In the genomic region with DNA sequence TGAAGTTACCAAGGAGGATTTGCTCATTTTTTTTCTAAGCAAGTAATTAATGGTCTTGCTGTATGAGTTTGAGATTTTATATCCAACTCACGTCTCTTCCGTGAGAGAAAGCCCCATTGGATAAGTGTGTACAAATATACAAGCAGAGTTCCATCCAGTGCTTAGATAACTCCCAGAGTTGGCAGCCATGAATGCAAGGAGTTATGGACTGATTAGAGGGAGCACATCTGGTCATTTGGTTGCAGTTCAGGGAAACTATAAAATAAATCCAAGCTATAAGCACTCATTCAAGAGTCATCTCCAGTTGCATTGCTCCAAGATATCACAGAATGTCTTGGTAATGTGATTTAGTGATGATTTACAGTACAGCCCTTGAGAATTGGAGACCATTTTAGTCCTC, we compare ENCODE assay signal across 25 mouse cellular contexts. TPM values are rescaled to one million over a fixed set of nuclear protein-coding genes. Genes with fewer than 3 reads are reported as not detected.
DNase-seq lines count a peak whose midpoint lies in the region; ATAC-seq and TF ChIP-seq lines count a peak whose summit lies in the region.
"Had no signal": no experiment of that assay in that cellular context is flagged by ENCODE, and none has a peak within 500 bp of the region (broad histone marks: within the 10 kb centered on the region; RNA-seq: fewer than 3 reads in every experiment).

No protein-coding gene starts in this region.

- no peaks in the 10 kb centered on the region for H3K9me3 ChIP-seq in limb, embryonic 14.5 days (ENCODE audit: control insufficient read depth, low read length)
- no peaks in the 10 kb centered on the region for H3K9me3 ChIP-seq in limb, embryonic 10.5 days (replicated peaks)
- no peaks in the 10 kb centered on the region for H3K9me3 ChIP-seq in lung, embryonic 16.5 days (ENCODE audit: control insufficient read depth, low read length)
- H3K9me3 ChIP-seq: embryonic facial prominence, embryonic 12.5 days; embryonic facial prominence, embryonic 15.5 days; heart, embryonic 12.5 days; heart, embryonic 15.5 days had no signal

- H3K27me3 ChIP-seq in limb, embryonic 14.5 days (ENCODE audit: control insufficient read depth, insufficient read depth, low read length), result no peaks in the 10 kb centered on the region
- no peaks in the 10 kb centered on the region for H3K27me3 ChIP-seq in limb, embryonic 10.5 days (ENCODE audit: low read depth, poor library complexity, severe bottlenecking)
- no peaks in the 10 kb centered on the region for H3K27me3 ChIP-seq in lung, embryonic 16.5 days (ENCODE audit: control insufficient read depth, insufficient read depth, low read depth, low read length)
- H3K27me3 ChIP-seq: embryonic facial prominence, embryonic 12.5 days; embryonic facial prominence, embryonic 15.5 days; heart, embryonic 15.5 days had no signal

- peak; percentile 41 for DNase-seq in limb, embryonic 14.5 days (ENCODE audit: low spot score)
- no peak for DNase-seq in limb, embryonic 10.5 days (ENCODE audit: low spot score)
- DNase-seq in lung, postnatal 4 days, result no peak
- DNase-seq in testis, postnatal 10 days (ENCODE audit: low spot score), result peak; percentile 19
- no peak for DNase-seq in testis, postnatal 14 days (ENCODE audit: low spot score)
- DNase-seq: adrenal gland, adult 2 months; adrenal gland, postnatal 14 days; cerebellum, adult 11 months; cerebellum, adult 2 months; cerebellum, adult 9-11 months; cerebellum, postnatal 25 days; forebrain, postnatal 0 days; gastrocnemius, adult 2 months; gastrocnemius, postnatal 14 days; heart, adult 18-20 months; heart, postnatal 10 days; heart, postnatal 4 days had no signal

- H3K4me3 ChIP-seq in limb, embryonic 14.5 days (replicated peaks; ENCODE audit: low read length), result no peak overlapping the region
- no peak overlapping the region for H3K4me3 ChIP-seq in limb, embryonic 10.5 days
- no peak overlapping the region for H3K4me3 ChIP-seq in lung, embryonic 16.5 days (ENCODE audit: low read length)
- H3K4me3 ChIP-seq: embryonic facial prominence, embryonic 12.5 days; embryonic facial prominence, embryonic 15.5 days; gastrocnemius, adult 2 months; heart, embryonic 12.5 days; heart, embryonic 15.5 days had no signal

- WGBS in limb, embryonic 14.5 days, result 84% methylated on average over 2 of the region's 2 CpGs
- WGBS in limb, embryonic 10.5 days, result 92% methylated on average over 2 of the region's 2 CpGs
- 50% methylated on average over 2 of the region's 2 CpGs for WGBS in lung, embryonic 16.5 days

- H3K9ac ChIP-seq in limb, embryonic 14.5 days (ENCODE audit: low read depth, low read length, severe bottlenecking), result no peak overlapping the region
- no peak overlapping the region for H3K9ac ChIP-seq in lung, embryonic 16.5 days (ENCODE audit: low read length)
- H3K9ac ChIP-seq: embryonic facial prominence, embryonic 12.5 days; embryonic facial prominence, embryonic 15.5 days; forebrain, postnatal 0 days; heart, embryonic 12.5 days; heart, embryonic 15.5 days; hindbrain, embryonic 14.5 days had no signal

- TF ChIP-seq POLR2A in limb, embryonic 14.5 days (IDR thresholded peaks at IDR 0.05; ENCODE audit: borderline replicate concordance, extremely low read depth, insufficient read depth, insufficient read length), result no peak

- H3K36me3 ChIP-seq in limb, embryonic 14.5 days (ENCODE audit: control insufficient read depth, insufficient read depth, low read length), result no peaks in the 10 kb centered on the region
- H3K36me3 ChIP-seq in limb, embryonic 10.5 days, result no peaks in the 10 kb centered on the region
- H3K36me3 ChIP-seq in lung, embryonic 16.5 days (ENCODE audit: control insufficient read depth, insufficient read depth, low read length), result no peaks in the 10 kb centered on the region
- H3K36me3 ChIP-seq: embryonic facial prominence, embryonic 12.5 days; embryonic facial prominence, embryonic 15.5 days; heart, embryonic 12.5 days; heart, embryonic 15.5 days had no signal

- H3K4me2 ChIP-seq in limb, embryonic 14.5 days (replicated peaks; ENCODE audit: low read depth, low read length, severe bottlenecking), result no peak overlapping the region
- H3K4me2 ChIP-seq in lung, embryonic 16.5 days (ENCODE audit: low read depth, low read length), result no peak overlapping the region
- H3K4me2 ChIP-seq: embryonic facial prominence, embryonic 12.5 days; embryonic facial prominence, embryonic 15.5 days; heart, embryonic 12.5 days; heart, embryonic 15.5 days; hindbrain, embryonic 14.5 days had no signal

- no peak for ATAC-seq in limb, embryonic 14.5 days (ENCODE audit: low FRiP score, low read depth)
- ATAC-seq in lung, embryonic 16.5 days (ENCODE audit: low read depth), result peak; percentile 71
- ATAC-seq: CD4-positive, CD25-positive, alpha-beta regulatory T cell, adult 4 months; forebrain, embryonic 14.5 days; forebrain, postnatal 0 days had no signal

- H3K4me1 ChIP-seq in limb, embryonic 14.5 days (ENCODE audit: control insufficient read depth, insufficient read depth, low read length), result peaks cover 4% of the 10 kb centered on the region; the same call in 1 of the 2 replicates
- peaks cover 6% of the 10 kb centered on the region; the same call in 1 of the 2 replicates for H3K4me1 ChIP-seq in limb, embryonic 10.5 days
- peaks cover 3% of the 10 kb centered on the region for H3K4me1 ChIP-seq in lung, embryonic 16.5 days (replicated peaks; ENCODE audit: control insufficient read depth, insufficient read depth, low read length)

- H3K27ac ChIP-seq in limb, embryonic 14.5 days (replicated peaks; ENCODE audit: low read depth, low read length), result no peak overlapping the region
- H3K27ac ChIP-seq in limb, embryonic 10.5 days, result no peak overlapping the region
- peak overlapping the region; percentile 43; the same call in 1 of the 2 replicates for H3K27ac ChIP-seq in lung, embryonic 16.5 days (ENCODE audit: low read length)
- H3K27ac ChIP-seq: embryonic facial prominence, embryonic 12.5 days; embryonic facial prominence, embryonic 15.5 days; heart, embryonic 15.5 days; hindbrain, embryonic 14.5 days had no signal

RNA-seq across cellular contexts. Expression of a gene that starts 1.5 kb away (rescaled TPM):
- 289 and 290 TPM in 2 replicates for polyA plus RNA-seq in limb, embryonic 14.5 days (2012; rRNA removed)
- polyA plus RNA-seq in limb, embryonic 14.5 days (2014; fragmentation: Nextera tagmentation; extraction: Ambion mirVana), result 241 and 313 TPM in 2 replicates
- polyA plus RNA-seq in limb, embryonic 10.5 days (2016; fragmentation: Nextera tagmentation; extraction: Ambion mirVana), result 12.0 and 19.9 TPM in 2 replicates
- 653 and 737 TPM in 2 replicates for polyA plus RNA-seq in lung, embryonic 16.5 days (2015; fragmentation: Nextera tagmentation; extraction: Ambion mirVana)

RNA-seq across cellular contexts. Expression of a gene that starts 33.5 kb away (rescaled TPM):
- 1.3 and 1.7 TPM in 2 replicates for polyA plus RNA-seq in limb, embryonic 14.5 days (2012; rRNA removed)
- polyA plus RNA-seq in limb, embryonic 14.5 days (2014; fragmentation: Nextera tagmentation; extraction: Ambion mirVana), result 4.2 and 6.1 TPM in 2 replicates
- 0.53 and 0.94 TPM in 2 replicates for polyA plus RNA-seq in limb, embryonic 10.5 days (2016; fragmentation: Nextera tagmentation; extraction: Ambion mirVana)
- 14.2 and 18.1 TPM in 2 replicates for polyA plus RNA-seq in lung, embryonic 16.5 days (2015; fragmentation: Nextera tagmentation; extraction: Ambion mirVana)

Comparison
In these comparisons a context has a peak if more than half of its experiments do, and no peak if none do; other contexts are left out.
1. DNase-seq: peak in limb, embryonic 14.5 days (single experiment) and testis, postnatal 10 days (single experiment); none in limb, embryonic 10.5 days (single experiment), lung, postnatal 4 days (0 of 2) and testis, postnatal 14 days (single experiment).
2. RNA of a gene that starts 1.5 kb away (polyA plus RNA-seq): 653 to 737 TPM in lung, embryonic 16.5 days and 241 to 313 TPM in limb, embryonic 14.5 days; 12.0 to 19.9 TPM in limb, embryonic 10.5 days; every median in the first group is over 10 times any median in the second.